Mouse (Mus musculus): ENCODE data around the gene Padi2.

Padi2 gene

DNA sequence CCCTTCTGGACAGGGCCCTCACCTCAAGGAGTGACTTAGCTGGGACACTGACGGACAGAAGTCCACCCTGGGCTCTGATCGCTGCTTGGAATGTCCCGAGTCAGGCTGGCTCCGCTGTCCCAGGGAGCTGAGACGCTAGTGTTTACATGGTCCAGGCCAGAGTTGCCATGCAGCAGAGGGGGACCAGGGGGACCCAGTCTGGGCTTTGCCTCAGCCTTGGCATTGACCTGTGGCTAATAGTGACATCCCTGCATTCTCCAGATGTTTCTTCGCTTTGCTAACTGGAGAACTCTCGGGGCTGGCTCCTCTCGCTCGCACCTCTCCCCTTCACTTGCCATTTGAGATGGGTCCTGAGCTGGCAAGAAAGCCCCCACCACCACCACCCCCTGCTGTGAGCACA, 22.2 kb downstream of the Padi2 start:
- DNase-seq: no peak

DNA sequence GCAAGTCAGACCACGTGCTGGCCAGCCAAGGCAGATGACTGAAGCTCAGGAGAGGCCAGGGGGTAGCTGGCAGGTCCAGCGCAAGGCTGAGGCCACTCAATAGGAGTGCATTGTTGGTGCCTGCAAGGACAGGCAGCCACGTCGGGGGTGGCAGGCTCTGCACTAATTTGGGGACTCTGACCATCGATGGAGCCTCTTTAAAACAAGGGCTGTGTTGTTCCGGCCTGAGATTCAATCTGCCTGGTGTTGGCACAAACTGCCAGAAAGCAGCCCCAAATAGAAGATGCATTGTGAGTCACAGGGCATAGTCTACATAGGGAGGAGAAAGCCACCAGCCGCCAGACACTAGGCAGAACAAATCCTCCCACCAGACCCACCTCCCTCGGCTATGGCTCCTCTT, 23.6 kb downstream of the Padi2 start:
- DNase-seq: no peak

GRCm38 (mm10) chr4:140930900-140931470, 24.8 kb downstream of the Padi2 start:
- no peak for DNase-seq

GRCm38 (mm10) chr4:140935643-140936042, 29.5 kb downstream of the Padi2 start:
- DNase-seq: no peak

- no peak for DNase-seq
Observed at GRCm38 (mm10) chr4:140944356-140944755, 38.2 kb downstream of the Padi2 start.

- DNase-seq: no peak
Observed at GRCm38 (mm10) chr4:140944961-140945442, 38.9 kb downstream of the Padi2 start.

GRCm38 (mm10) chr4:140945571-140945970, 39.4 kb downstream of the Padi2 start:
- DNase-seq: no peak

DNA sequence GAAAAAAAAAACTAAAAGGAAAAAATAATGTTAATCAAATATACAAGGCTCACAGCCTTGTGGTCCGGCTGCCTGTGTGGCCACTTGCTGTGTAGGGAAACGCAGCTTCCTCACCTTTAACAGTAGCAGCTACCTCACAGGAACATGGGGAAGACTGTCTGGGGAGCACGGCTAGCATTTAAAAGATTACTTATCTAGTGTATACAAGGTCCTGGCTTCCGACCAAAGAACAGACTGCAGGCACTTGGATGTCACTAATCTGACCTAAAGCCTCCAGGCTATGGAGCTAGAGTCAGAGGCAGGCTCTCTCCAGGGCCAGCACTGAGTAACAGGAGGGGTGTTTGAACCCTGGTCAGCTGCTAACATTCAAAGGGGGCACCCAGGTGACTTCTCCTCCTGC, 39.9 kb downstream of the Padi2 start:
- no peak for DNase-seq

GRCm38 (mm10) chr4:140946580-140947205, 40.5 kb downstream of the Padi2 start:
- DNase-seq: no peak

- no peak for DNase-seq
Observed at GRCm38 (mm10) chr4:140947487-140948440, 41.6 kb downstream of the Padi2 start.

GRCm38 (mm10) chr4:140948481-140948880, 42.3 kb downstream of the Padi2 start:
- peak; percentile 86 for DNase-seq

GRCm38 (mm10) chr4:140949052-140949451, 42.9 kb downstream of the Padi2 start:
- no peak for DNase-seq

DNA sequence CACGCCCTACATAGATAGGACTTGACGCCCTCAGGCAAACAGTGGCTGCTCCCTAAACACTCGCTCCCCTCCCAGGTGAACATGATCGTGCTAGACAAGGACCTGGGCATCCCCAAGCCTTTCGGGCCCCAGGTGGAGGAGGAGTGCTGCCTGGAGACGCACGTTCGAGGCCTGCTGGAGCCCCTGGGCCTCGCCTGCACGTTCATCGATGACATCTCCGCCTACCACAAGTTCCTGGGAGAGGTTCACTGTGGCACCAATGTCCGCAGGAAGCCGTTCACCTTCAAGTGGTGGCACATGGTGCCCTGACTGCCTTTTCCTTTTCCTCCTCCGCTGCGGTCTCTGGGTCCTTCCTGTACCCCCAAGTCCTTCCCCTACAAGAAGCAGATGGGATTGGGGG, 43.5 kb downstream of the Padi2 start:
- DNase-seq: no peak

DNA sequence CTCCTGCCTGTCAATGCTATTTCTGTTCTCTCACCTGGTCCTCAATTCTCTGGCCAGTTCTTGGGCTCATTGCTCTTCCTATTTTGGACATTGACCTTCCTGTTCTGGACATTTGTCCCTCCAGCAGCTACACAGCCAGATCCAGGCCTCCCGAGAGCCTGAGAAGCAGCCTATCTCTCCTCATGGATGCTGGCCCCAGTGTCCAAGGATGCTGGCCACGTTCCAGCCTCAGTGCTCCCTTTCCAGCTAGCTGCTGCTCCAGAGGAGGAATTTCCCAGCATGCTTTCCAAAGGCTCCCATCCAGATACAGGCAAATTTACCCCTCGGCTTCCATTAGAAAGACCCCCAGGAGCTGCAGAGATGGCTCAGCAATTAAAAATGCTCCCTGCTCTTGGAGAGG, 44.4 kb downstream of the Padi2 start:
- no peak for DNase-seq

DNA sequence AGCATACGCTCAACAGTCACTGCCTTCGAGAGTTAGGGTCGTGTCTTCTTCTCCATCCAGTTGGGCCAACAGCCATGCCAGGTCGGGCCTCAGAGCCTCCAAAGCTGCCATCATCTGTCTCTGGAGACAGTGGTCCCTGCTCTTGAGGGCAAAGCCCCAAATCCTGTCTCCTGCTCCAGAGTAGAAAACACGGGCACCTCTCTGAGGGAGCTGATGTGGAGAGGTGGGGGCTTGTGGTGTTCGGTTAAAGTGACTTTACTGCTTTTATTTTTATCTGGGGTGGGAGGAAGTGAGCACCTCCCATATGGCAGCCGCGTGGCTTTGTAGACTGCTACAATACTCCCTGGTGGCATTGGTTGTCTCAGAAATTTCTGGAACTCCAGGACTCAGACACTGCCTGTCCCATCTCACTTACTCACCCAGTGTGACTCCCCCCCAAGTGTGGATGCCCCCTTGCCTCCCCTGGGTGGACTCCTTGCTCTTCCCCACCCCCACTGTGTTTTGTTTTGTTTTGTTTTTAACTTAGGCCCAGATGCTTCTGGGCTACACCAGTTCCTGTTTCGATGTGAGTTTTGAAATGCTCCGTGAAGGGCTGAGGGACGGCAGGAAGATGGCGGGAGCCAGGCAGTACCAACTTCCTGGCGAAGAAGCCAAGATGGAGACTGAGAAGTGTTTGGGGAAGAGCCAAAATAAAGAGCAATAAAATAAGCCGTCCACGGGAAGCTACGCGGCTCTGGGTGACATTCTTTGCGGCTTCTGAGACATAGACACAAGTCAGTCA, 45.9 kb downstream of the Padi2 start:
- DNase-seq: no peak

DNA sequence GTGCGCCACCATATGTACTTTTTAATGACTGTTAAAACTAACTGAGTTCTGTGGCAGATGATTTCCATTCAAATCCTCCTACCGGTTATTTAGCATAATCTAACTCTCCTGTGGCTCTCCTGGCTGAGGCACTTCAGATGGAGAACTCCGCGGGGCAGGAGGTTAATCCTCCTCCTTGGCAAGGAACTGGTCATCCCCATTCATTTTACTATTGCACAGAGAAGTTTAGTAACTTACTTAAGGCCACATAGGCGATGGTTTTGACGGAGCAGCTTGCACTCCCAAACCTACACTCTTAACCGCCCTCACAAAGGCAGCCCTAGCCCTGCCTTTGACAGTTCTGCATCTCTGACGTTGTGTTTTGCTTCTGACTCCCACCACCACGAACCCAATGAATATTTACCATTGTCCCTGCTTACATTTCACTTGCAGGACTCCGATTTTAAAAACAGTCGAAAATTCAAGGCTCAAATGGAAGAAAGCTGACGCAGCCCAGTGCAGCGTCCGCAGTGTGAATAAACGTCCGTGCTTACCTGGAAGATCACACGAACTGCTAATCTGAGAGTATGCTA, 51.1 kb downstream of the Padi2 start:
- no peak for DNase-seq

GRCm38 (mm10) chr4:140957725-140958124, 51.6 kb downstream of the Padi2 start:
- peak; percentile 77 for DNase-seq

DNA sequence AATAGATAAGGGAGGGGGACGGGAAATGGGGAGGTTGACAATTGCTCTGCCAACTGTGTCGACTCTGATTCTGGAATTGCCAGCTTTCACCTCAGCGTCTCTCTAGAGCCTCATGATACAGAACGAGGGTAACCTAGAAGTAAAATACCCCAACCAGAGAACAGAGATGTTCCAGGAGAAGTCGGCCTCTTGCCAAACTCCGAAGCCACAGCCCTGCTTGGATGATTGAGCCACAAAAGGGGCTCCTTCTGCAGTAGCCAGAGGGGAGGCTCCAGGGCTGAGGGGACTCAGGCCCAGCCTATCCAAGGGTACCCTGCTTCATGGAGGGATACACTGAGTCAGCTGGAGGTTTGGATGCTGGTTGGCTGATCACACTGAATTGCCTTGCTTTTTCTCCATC, 52.2 kb downstream of the Padi2 start:
- DNase-seq: no peak

DNA sequence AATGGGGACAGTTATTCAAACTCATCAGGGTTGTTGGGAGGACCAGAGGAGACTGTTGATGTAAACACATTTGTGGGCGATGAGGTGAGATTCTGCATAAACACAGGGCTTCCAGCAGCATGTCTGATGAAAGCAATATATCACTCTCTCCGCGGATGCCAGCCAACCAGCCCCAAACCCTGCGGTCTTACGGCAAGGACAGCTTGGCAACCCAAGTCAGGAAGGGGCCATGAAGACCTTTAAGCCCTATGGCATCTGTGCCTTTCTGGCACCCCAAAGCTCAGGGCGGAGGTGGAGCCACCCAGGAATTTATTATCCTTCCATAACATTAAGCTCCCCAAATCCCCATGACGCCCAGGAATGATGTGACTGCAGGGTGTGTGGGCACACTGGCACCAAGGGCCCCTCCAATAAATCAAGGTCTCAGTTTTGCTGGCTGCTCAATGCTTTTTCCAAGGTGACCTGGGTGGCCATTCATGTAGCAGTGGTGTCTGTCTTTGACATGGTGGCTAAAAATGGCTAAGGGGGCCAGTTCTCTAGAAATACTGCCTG, 53.1 kb downstream of the Padi2 start:
- no peak for DNase-seq

GRCm38 (mm10) chr4:140959715-140960479, 53.8 kb downstream of the Padi2 start:
- DNase-seq: no peak

DNA sequence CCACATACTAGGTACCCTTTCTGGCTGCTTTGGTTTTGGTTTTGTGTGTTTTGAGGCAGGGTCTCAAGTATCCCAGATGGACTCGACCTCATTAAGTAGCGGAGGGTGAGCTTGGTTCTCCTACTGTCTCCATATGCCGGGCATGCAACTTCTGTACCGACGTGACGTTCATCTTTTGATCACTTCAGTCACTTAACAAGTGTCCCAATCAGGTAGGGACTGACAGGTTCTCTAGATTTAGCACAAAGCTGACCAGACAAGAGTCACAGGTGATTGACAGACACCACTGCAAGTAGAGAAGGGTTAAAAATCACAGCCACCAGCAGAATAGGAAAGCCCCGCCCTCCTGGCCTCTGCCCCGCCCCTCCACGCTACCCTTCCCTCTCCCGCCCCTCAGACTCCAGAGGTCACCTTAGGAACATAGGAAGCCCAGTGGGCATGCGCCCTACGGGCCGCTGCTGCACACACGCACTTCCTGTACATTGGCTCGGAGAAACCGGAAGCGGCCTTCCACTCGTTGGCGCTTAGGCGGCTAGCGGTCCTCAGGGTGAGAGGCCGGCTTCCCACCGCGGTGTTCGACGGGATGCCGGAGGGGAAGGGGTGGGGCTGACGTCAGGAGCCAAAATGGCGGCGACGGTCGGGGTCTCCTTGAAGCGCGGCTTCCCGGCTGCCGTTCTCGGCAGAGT, 54.8 kb downstream of the Padi2 start, which contains the start of gene Sdhb:
Sdhb (plus strand) TSS at position 423 of the 686 bp plus-strand sequence.
- peak; percentile 99 for DNase-seq

Measured in kidney, adult 9 months (tissue).